Mouse (Mus musculus) heart, embryonic 14.5 days (tissue): ENCODE measurements around the gene Amigo1. TPM values are rescaled to one million over a fixed set of nuclear protein-coding genes. Genes with fewer than 3 reads are reported as not detected.

Experiments
- ATAC-seq: fragments of 200-750 bp; cut with Nextera tagmentation; 2 replicates; pipeline ENCODE4 v1.8.0; 2017; ENCODE audit warnings: low read depth, moderate TSS enrichment; ENCODE audit not compliant: insufficient number of reproducible peaks, insufficient read depth, low FRiP score
- H3K27ac ChIP-seq, 2 experiments: fragments of 200-500 bp in 1 of 2; fragments of 300-500 bp in 1 of 2; sonication (generic) in 1 of 2; replicated peaks in 1 of 2; 2 replicates each; pipeline ENCODE4 v1.5.1; 2012 to 2014; ENCODE audit warnings: low read depth in 2 of 2, low read length in 2 of 2, control low read depth in 1 of 2, mild to moderate bottlenecking in 1 of 2, mixed read lengths in 1 of 2; ENCODE audit not compliant: control insufficient read depth in 1 of 2, insufficient read depth in 1 of 2
- H3K27me3 ChIP-seq: fragments of 300-500 bp; sonication (generic); 2 replicates; pipeline ENCODE4 v1.6.1; 2014; ENCODE audit warnings: mild to moderate bottlenecking, low read length, control low read depth; ENCODE audit not compliant: control insufficient read depth, insufficient read depth
- H3K36me3 ChIP-seq: fragments of 300-500 bp; sonication (generic); 2 replicates; pipeline ENCODE4 v1.6.1; 2014; ENCODE audit warnings: mild to moderate bottlenecking, control low read depth, low read length, mixed read lengths; ENCODE audit not compliant: control insufficient read depth, insufficient read depth
- H3K4me1 ChIP-seq, 2 experiments: fragments of 200-500 bp in 1 of 2; fragments of 300-500 bp in 1 of 2; sonication (generic) in 1 of 2; 2 replicates each; pipeline ENCODE4 v1.6.1; 2012 to 2014; ENCODE audit warnings: low read length in 2 of 2, control low read depth in 1 of 2, mixed read lengths in 1 of 2; ENCODE audit not compliant: control insufficient read depth in 2 of 2, insufficient read depth in 2 of 2
- H3K4me2 ChIP-seq: fragments of 300-500 bp; sonication (generic); 2 replicates; pipeline ENCODE4 v1.6.1; 2014; ENCODE audit warnings: mild to moderate bottlenecking, low read length
- H3K4me3 ChIP-seq, 2 experiments: fragments of 200-500 bp in 1 of 2; fragments of 300-500 bp in 1 of 2; sonication (generic) in 1 of 2; 2 replicates each; pipeline ENCODE4 v1.5.1; 2012 to 2014; ENCODE audit warnings: low read length in 2 of 2, mild to moderate bottlenecking in 2 of 2, control low read depth in 1 of 2, low read depth in 1 of 2, moderate library complexity in 1 of 2; ENCODE audit not compliant: control insufficient read depth in 1 of 2, insufficient read depth in 1 of 2
- H3K9ac ChIP-seq: fragments of 300-500 bp; sonication (generic); 2 replicates; pipeline ENCODE4 v1.6.1; 2014; ENCODE audit warnings: mild to moderate bottlenecking, low read length
- H3K9me3 ChIP-seq: fragments of 300-500 bp; sonication (generic); 2 replicates; pipeline ENCODE4 v1.6.1; 2016; ENCODE audit warnings: low read length, control low read depth; ENCODE audit not compliant: control insufficient read depth
- WGBS: fragments of 180-500 bp; shearing (Covaris S2); extraction: QIAGEN DNeasy Blood & Tissue Kit; methylation state at CpG from one replicate; pipeline ENCODE4 v1.1.7; 2014; 5-methylcytosine and 5-hydroxymethylcytosine counted together
- polyA plus RNA-seq: library from polyadenylated mRNA; unstranded; fragments of >200 nt; fragmentation: Nextera tagmentation; extraction: Ambion mirVana; gene quantifications from 2 replicates; pipeline ENCODE4 v1.2.1, GENCODE M21; 2014

Amigo1 gene
- polyA plus RNA-seq, 1 experiment from 2014 or later = 2.6 TPM

- 93% methylated on average over 6 of the region's 6 CpGs for WGBS
- Histone ChIP-seq H3K4me2 (no peak overlapping the region), H3K4me1 (peaks cover 18 to 35% of the 10 kb centered on the region in 2 experiments), H3K36me3 (peaks cover 36% of the 10 kb centered on the region), H3K27ac (no peak overlapping the region), H3K9me3 (no peaks in the 10 kb centered on the region), H3K9ac (0 out of 2 replicates have a peak overlapping the region, but pooled peaks have one; percentile 76), H3K4me3 (no peak overlapping the region), H3K27me3 (no peaks in the 10 kb centered on the region)
- ATAC-seq = no peak
Measured at GRCm38 (mm10) chr3:108199231-108199630, 13.1 kb downstream of the Amigo1 start.

DNA sequence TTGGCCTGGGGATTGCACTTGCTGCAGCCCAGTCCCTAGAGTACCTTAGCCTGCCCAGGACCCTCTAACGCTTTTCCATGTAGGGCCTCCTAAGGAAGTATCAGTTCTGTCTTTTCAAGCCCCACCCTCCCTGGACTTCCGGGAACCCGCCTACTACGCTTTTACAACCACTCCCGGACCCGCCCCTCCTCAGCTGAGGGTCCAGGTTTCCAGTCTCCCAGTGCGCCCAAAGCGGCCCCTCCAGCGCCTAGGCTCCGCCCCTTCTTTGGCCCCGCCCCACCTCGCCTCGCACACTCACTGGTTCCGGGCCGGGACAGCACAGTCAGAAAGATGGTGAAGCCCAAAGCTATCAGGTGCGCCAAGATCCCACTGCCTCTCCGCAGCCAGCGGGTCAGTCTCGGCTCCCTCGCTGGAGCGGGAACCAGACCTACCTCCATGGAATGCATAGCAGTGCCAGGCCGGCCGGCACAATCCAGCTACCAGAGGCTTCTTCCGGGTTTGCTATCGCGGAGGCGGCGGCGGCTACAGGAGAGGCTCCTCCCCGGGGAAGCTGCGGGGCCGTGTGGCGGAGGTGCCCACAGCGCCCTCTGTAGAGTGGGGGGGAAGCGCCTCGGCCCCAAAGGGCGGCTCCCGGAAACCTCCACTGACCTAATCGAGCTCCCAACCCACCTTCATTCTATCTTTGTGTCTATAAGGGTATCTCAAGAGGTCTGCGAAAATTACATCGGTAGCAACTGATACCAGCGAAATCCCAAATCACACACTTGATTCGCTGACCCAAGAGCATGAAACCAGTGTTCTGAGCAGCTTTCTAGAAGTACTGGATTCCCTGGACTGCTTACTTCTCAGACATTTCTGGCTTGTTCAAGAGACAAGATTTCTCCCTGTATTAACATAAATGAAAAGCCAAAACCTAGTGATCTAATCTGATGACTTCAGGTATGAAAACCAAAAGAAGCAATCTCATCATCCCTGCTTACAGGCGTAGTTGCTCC is 14.5 kb downstream of the Amigo1 start, which contains the start of gene Cyb561d1:
Gene Cyb561d1, minus strand, starts transcription at position 884 of the 995 bp plus-strand sequence.
- Histone ChIP-seq H3K4me2 (peak within 1 kb of the TSS; percentile 77), H3K27me3 (no peaks in the 10 kb centered on the region), H3K36me3 (peaks cover 50% of the 10 kb centered on the region), H3K27ac (peak within 1 kb of the TSS; percentile 82 to 90), H3K9me3 (no peaks in the 10 kb centered on the region), H3K4me1 (peaks cover 18 to 33% of the 10 kb centered on the region in 2 experiments), H3K9ac (peak within 1 kb of the TSS; percentile 76), H3K4me3 (peak within 1 kb of the TSS; percentile 56 to 91)
- ATAC-seq = peak; percentile 93
- WGBS = 3% methylated on average over 44 of the region's 44 CpGs

DNA sequence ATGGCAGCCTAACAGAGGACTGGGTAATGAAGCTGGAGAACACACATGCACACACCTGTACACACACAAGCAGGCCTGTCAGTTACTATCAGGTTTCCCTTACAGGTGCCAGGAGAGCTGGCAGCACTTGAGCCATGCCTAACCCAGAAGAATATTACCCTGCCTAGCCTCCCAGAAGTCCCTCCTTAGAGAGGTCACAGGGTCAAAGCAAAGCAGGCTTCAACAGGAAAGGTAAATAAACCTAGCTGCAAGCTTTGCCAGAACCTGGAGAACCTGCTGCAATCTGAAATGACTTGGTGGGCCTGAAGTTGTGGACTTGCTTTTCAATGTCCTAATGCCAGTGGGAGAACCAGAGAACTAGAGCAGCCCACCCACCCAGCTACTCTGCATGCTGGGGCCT is 16.4 kb downstream of the Amigo1 start:
- Histone ChIP-seq H3K4me1 (peaks cover 3 to 14% of the 10 kb centered on the region in 2 experiments; a peak in 3 of 4 replicates), H3K4me2 (no peak overlapping the region), H3K9me3 (no peaks in the 10 kb centered on the region), H3K36me3 (peaks cover 66% of the 10 kb centered on the region), H3K9ac (no peak overlapping the region), H3K27ac (no peak overlapping the region), H3K4me3 (no peak overlapping the region), H3K27me3 (no peaks in the 10 kb centered on the region)
- no peak for ATAC-seq

- no peak overlapping the region for H3K4me2 ChIP-seq
- H3K4me1 ChIP-seq = peaks cover 3 to 13% of the 10 kb centered on the region in 2 experiments; a peak in 3 of 4 replicates
- peaks cover 69% of the 10 kb centered on the region for H3K36me3 ChIP-seq
- WGBS = 92% methylated on average over 13 of the region's 13 CpGs
- no peak overlapping the region for H3K9ac ChIP-seq
- H3K27ac ChIP-seq = no peak overlapping the region
- no peaks in the 10 kb centered on the region for H3K27me3 ChIP-seq
- H3K9me3 ChIP-seq = no peaks in the 10 kb centered on the region
- ATAC-seq = no peak
- no peak overlapping the region for H3K4me3 ChIP-seq
Measured at GRCm38 (mm10) chr3:108203212-108203611, 17.1 kb downstream of the Amigo1 start.

- Histone ChIP-seq H3K27ac (no peak overlapping the region), H3K4me2 (no peak overlapping the region), H3K9ac (no peak overlapping the region), H3K4me3 (no peak overlapping the region), H3K27me3 (no peaks in the 10 kb centered on the region), H3K4me1 (peaks cover 3 to 14% of the 10 kb centered on the region in 2 experiments; a peak in 3 of 4 replicates), H3K9me3 (no peaks in the 10 kb centered on the region), H3K36me3 (peaks cover 66% of the 10 kb centered on the region)
- ATAC-seq = no peak
- 79% methylated on average over 11 of the region's 11 CpGs for WGBS
Measured at GRCm38 (mm10) chr3:108203621-108204325, 17.6 kb downstream of the Amigo1 start.

DNA sequence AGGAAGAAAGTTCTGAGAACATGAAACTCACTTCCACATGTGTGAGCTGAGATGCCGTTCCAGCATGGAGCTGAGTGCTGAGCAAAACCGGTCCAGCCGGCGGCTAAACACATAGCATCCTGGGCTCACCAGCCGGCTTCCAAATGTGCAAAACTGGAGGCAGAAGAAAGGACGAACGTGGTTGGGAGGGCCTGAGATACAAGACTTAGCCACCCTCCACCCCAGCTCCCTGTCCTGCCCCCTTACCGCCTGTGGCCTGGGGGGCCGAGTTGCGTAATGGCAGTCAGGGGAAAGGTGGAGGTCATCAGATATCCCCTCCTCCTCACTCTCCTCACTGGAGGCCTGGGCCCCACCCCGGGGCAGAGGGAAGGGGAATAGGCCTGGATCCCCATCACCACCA is 18.3 kb downstream of the Amigo1 start:
- ATAC-seq = no peak
- Histone ChIP-seq H3K4me3 (no peak overlapping the region), H3K4me1 (peaks cover 7 to 21% of the 10 kb centered on the region in 2 experiments), H3K36me3 (peaks cover 61% of the 10 kb centered on the region), H3K9me3 (no peaks in the 10 kb centered on the region), H3K4me2 (no peak overlapping the region), H3K9ac (no peak overlapping the region), H3K27ac (no peak overlapping the region), H3K27me3 (no peaks in the 10 kb centered on the region)
- 82% methylated on average over 11 of the region's 11 CpGs for WGBS

GRCm38 (mm10) chr3:108205601-108206000 is 19.5 kb downstream of the Amigo1 start:
- no peak overlapping the region for H3K4me2 ChIP-seq
- H3K4me3 ChIP-seq = no peak overlapping the region
- H3K36me3 ChIP-seq = peaks cover 61% of the 10 kb centered on the region
- ATAC-seq = no peak
- WGBS = 83% methylated on average over 8 of the region's 8 CpGs
- no peak overlapping the region for H3K9ac ChIP-seq
- H3K27me3 ChIP-seq = no peaks in the 10 kb centered on the region
- H3K27ac ChIP-seq = no peak overlapping the region
- no peaks in the 10 kb centered on the region for H3K9me3 ChIP-seq
- H3K4me1 ChIP-seq = peaks cover 9 to 18% of the 10 kb centered on the region in 2 experiments
